Mouse (Mus musculus) forebrain, postnatal 0 days (tissue): Measurements from ENCODE around the gene Cmah. TPM values are rescaled to one million over a fixed set of nuclear protein-coding genes. Genes with fewer than 3 reads are reported as not detected.

Experiments used
- ATAC-seq: fragments of 200-750 bp; cut with Nextera tagmentation; 2 replicates; pipeline ENCODE4 v1.8.0; 2017; ENCODE audit warnings: mild to moderate bottlenecking, moderate library complexity
- DNase-seq: peaks from one replicate; pipeline ENCODE4 v3.0.0-alpha.2; 2015
- H3K27ac ChIP-seq: fragments of 300-500 bp; sonication (generic); 2 replicates; pipeline ENCODE4 v1.5.1; 2014; ENCODE audit warnings: low read depth, mild to moderate bottlenecking, antibody characterized with exemption, low read length, moderate library complexity, mixed read lengths
- H3K27me3 ChIP-seq: fragments of 300-500 bp; sonication (generic); 2 replicates; pipeline ENCODE4 v1.6.1; 2014; ENCODE audit warnings: mild to moderate bottlenecking, low read length, mixed read lengths; ENCODE audit not compliant: insufficient read depth
- H3K36me3 ChIP-seq: fragments of 300-500 bp; sonication (generic); 2 replicates; pipeline ENCODE4 v1.6.1; 2014; ENCODE audit warnings: mild to moderate bottlenecking, moderate library complexity; ENCODE audit not compliant: insufficient read depth
- H3K4me1 ChIP-seq: fragments of 300-500 bp; sonication (generic); 2 replicates; pipeline ENCODE4 v1.6.1; 2014; ENCODE audit warnings: antibody characterized with exemption; ENCODE audit not compliant: insufficient read depth
- H3K4me2 ChIP-seq: fragments of 300-500 bp; sonication (generic); 2 replicates; pipeline ENCODE4 v1.6.1; 2014; ENCODE audit warnings: low read depth, mild to moderate bottlenecking, moderate library complexity
- H3K4me3 ChIP-seq: fragments of 300-500 bp; sonication (generic); 2 replicates; pipeline ENCODE4 v1.5.1; 2014; ENCODE audit warnings: low read depth, low read length, mixed read lengths
- H3K9ac ChIP-seq: fragments of 300-500 bp; sonication (generic); 2 replicates; pipeline ENCODE4 v1.6.1; 2014; ENCODE audit warnings: mild to moderate bottlenecking
- H3K9me3 ChIP-seq: fragments of 300-500 bp; sonication (generic); 2 replicates; pipeline ENCODE4 v1.6.1; 2016; ENCODE audit warnings: low read length
- CTCF ChIP-seq: sonication (generic); IDR thresholded peaks from 2 replicates; pipeline ENCODE4 v1.5.1; 2016; ENCODE audit warnings: antibody characterized with exemption, control low read depth, low read depth
- WGBS: fragments of 180-500 bp; shearing (Covaris S2); extraction: QIAGEN DNeasy Blood & Tissue Kit; methylation state at CpG from one replicate; pipeline ENCODE4 v1.1.7; 2014; 5-methylcytosine and 5-hydroxymethylcytosine counted together
- polyA plus RNA-seq: library from polyadenylated mRNA; unstranded; fragments of >200 nt; fragmentation: Nextera tagmentation; extraction: Ambion mirVana; gene quantifications from 2 replicates; pipeline ENCODE4 v1.2.1, GENCODE M21; 2015
- total RNA-seq: library from RNA; depleted of rRNA; stranded (reverse); fragments of >200 nt; gene quantifications from 2 replicates; pipeline ENCODE4 v1.2.3, GENCODE M21; 2014

Cmah gene
- total and polyA plus RNA-seq, 2 experiments from 2014 or later = 0.08 TPM; not detected in 1

DNA sequence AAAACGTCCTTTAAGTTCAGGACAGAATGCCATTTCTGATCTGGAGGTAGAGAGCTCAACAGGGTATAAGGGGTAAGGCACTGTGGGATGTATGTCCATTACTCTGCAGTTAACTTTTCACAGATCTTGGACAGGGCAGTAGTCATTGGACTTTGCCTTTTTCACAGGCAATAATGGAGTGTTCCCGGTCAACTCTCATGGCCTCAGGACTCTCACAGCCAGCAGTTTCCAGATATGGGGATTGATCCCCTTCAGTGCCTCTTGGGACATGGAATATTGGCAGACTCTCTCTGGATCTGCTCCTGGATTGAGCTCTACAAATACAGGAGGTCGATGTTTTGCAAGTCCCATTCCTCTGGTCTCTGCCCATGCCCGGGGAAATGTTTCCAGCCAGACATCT, 2.9 kb downstream of the Cmah start:
- no peak for TF ChIP-seq CTCF
- ATAC-seq (no peak), DNase-seq (no peak)
- no peaks in the 10 kb centered on the region for H3K4me1 ChIP-seq
- WGBS = 84% methylated on average over 4 of the region's 4 CpGs
- no peak overlapping the region for H3K9ac ChIP-seq
- H3K9me3 ChIP-seq = no peaks in the 10 kb centered on the region
- H3K27ac ChIP-seq = no peak overlapping the region
- H3K27me3 ChIP-seq = no peaks in the 10 kb centered on the region
- no peak overlapping the region for H3K4me2 ChIP-seq
- H3K4me3 ChIP-seq = no peak overlapping the region
- H3K36me3 ChIP-seq = no peaks in the 10 kb centered on the region

DNA sequence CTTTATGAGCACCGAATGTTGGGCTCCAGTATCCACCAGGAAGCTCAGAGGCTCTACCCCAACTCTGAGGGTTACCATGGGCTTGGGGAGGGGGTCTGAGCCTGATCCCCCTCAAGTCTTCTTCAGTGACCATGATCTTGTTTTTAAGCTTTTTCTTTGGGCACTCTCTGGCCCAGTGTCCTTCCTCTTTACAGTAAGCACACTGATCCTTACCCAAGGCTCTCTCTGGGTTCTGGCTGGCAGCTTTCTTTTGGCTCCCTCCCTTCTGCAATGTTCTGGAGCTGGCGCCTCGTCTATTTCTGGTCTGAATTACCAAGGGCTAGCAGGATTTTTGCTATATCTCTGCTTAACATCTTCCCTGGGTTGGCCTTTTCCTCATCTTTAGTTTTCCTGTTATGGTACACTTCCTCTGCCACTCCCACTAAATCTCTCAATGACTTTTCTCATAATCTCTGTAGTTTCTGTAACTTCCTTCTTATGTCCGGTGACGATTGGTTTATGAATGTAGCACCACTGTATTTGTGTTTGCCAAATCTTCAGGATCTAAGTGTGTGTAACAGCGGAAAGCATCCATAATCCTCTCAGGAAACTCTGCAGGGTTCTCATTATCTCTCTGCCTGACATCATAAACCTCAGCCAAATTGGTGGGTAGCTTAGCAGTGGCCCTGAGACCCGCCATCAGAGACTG, 3.8 kb downstream of the Cmah start:
- Histone ChIP-seq H3K9me3 (no peaks in the 10 kb centered on the region), H3K27ac (no peak overlapping the region), H3K27me3 (no peaks in the 10 kb centered on the region), H3K4me2 (no peak overlapping the region), H3K36me3 (no peaks in the 10 kb centered on the region), H3K9ac (no peak overlapping the region), H3K4me1 (no peaks in the 10 kb centered on the region), H3K4me3 (no peak overlapping the region)
- WGBS = 69% methylated on average over 7 of the region's 7 CpGs
- DNase-seq = no peak
- ATAC-seq = no peak
- no peak for TF ChIP-seq CTCF

- Histone ChIP-seq H3K9me3 (no peaks in the 10 kb centered on the region), H3K27me3 (no peaks in the 10 kb centered on the region), H3K27ac (no peak overlapping the region), H3K9ac (no peak overlapping the region), H3K36me3 (no peaks in the 10 kb centered on the region), H3K4me3 (no peak overlapping the region), H3K4me1 (no peaks in the 10 kb centered on the region), H3K4me2 (no peak overlapping the region)
- DNase-seq = no peak
- no peak for TF ChIP-seq CTCF
- ATAC-seq = no peak
- 45% methylated on average over 3 of the region's 3 CpGs for WGBS
These were observed 5.3 kb downstream of the Cmah start for GRCm38 (mm10) chr13:24332537-24332936.

- no peak for DNase-seq
- H3K36me3 ChIP-seq = no peaks in the 10 kb centered on the region
- no peak overlapping the region for H3K4me2 ChIP-seq
- no peaks in the 10 kb centered on the region for H3K4me1 ChIP-seq
- H3K9me3 ChIP-seq = no peaks in the 10 kb centered on the region
- no peaks in the 10 kb centered on the region for H3K27me3 ChIP-seq
- no peak for ATAC-seq
- no peak overlapping the region for H3K27ac ChIP-seq
- 86% methylated on average over 4 of the region's 4 CpGs for WGBS
- no peak overlapping the region for H3K4me3 ChIP-seq
- TF ChIP-seq CTCF = no peak
- H3K9ac ChIP-seq = no peak overlapping the region
These were observed 9.6 kb downstream of the Cmah start for GRCm38 (mm10) chr13:24336818-24337217.

DNA sequence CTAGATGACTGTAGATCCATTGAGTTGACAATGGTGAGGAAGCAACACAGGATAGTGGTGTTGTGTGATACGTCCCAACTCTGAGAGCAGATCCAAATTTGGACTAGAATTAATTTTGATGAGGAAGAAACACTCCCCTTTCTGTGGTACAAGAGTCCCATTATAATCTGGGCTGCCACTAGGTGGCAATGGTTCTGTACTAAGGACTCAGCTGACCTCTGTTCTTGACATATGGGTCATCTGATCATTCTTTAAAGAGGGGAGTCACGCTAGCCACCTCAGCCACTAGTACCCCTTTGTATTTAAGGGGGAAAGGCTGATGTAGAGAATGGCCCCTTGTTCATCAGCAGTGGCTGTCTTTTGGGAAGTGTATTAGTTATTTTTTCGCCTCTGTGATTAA, 10.7 kb downstream of the Cmah start:
- no peak overlapping the region for H3K9ac ChIP-seq
- ATAC-seq (no peak), DNase-seq (no peak)
- no peak overlapping the region for H3K4me3 ChIP-seq
- no peak overlapping the region for H3K4me2 ChIP-seq
- no peaks in the 10 kb centered on the region for H3K36me3 ChIP-seq
- TF ChIP-seq CTCF = peak; percentile 54
- H3K9me3 ChIP-seq = no peaks in the 10 kb centered on the region
- no peaks in the 10 kb centered on the region for H3K4me1 ChIP-seq
- no peak overlapping the region for H3K27ac ChIP-seq
- no peaks in the 10 kb centered on the region for H3K27me3 ChIP-seq
- 56% methylated on average over 3 of the region's 3 CpGs for WGBS

DNA sequence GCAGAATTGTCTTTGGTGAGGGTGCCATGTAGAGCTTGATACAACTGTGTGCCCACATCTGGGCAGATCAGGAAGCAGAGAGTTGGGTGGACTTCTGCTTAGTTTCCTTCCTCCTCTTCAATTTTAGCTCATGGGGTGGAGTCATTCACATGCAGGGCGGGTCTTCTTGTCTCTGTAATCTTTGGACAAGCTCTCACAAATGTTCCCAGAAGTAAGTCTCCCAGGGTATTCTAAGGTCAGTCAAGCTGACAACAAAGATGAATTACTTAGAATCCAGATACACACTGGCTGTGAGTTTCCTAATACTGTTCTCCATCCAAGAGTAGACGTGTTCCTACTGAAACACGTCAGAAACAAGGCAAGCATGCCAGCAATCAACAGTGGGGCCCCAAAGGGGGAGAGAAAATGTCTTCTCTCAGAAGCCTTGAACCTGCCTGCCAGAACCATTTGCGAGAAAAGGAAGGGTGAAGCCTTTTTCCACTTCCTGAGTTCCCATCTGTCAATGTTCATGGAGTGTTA, 11.2 kb downstream of the Cmah start:
- DNase-seq (no peak), ATAC-seq (no peak)
- no peaks in the 10 kb centered on the region for H3K9me3 ChIP-seq
- H3K4me2 ChIP-seq = no peak overlapping the region
- no peak for TF ChIP-seq CTCF
- H3K27me3 ChIP-seq = no peaks in the 10 kb centered on the region
- H3K4me1 ChIP-seq = no peaks in the 10 kb centered on the region
- no peaks in the 10 kb centered on the region for H3K36me3 ChIP-seq
- 63% methylated on average over 4 of the region's 4 CpGs for WGBS
- no peak overlapping the region for H3K4me3 ChIP-seq
- H3K27ac ChIP-seq = no peak overlapping the region
- H3K9ac ChIP-seq = no peak overlapping the region

DNA sequence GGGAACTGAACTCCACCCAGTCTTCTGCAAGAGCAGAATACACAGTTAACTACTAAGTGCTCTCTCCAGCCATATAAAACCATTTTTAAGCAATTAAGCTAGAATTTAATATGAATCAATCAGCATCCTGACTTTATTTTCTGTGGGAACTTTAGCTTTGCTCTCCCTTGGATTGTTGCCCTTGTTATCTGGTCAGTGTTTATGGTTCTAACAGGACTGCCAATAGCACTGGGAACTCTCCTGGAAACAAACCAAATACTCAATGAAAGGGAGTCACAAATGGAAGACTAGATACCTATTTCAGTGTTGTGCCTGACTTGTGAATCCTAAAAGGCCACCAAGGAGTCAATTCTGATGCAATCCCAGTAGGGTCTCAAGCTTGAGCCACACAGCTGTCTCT, 12.7 kb downstream of the Cmah start:
- ATAC-seq (no peak), DNase-seq (no peak)
- H3K9ac ChIP-seq = no peak overlapping the region
- H3K4me3 ChIP-seq = no peak overlapping the region
- H3K9me3 ChIP-seq = no peaks in the 10 kb centered on the region
- H3K27ac ChIP-seq = no peak overlapping the region
- TF ChIP-seq CTCF = no peak
- no peaks in the 10 kb centered on the region for H3K27me3 ChIP-seq
- no peaks in the 10 kb centered on the region for H3K4me1 ChIP-seq
- no peaks in the 10 kb centered on the region for H3K36me3 ChIP-seq
- no peak overlapping the region for H3K4me2 ChIP-seq

- Histone ChIP-seq H3K36me3 (no peaks in the 10 kb centered on the region), H3K27me3 (no peaks in the 10 kb centered on the region), H3K4me3 (no peak overlapping the region), H3K9me3 (no peaks in the 10 kb centered on the region), H3K4me1 (no peaks in the 10 kb centered on the region), H3K9ac (no peak overlapping the region), H3K27ac (no peak overlapping the region), H3K4me2 (no peak overlapping the region)
- 94% methylated on average over 6 of the region's 6 CpGs for WGBS
- DNase-seq = no peak
- ATAC-seq = no peak
- TF ChIP-seq CTCF = no peak
These were observed 13.3 kb downstream of the Cmah start for GRCm38 (mm10) chr13:24340462-24340861.
